Mouse (Mus musculus): ENCODE measurements around the gene Fam107b.

GRCm38 (mm10) chr2:3704311-3705162 lies 134.2 kb downstream of the Fam107b start:
- TF ChIP-seq POLR2A (IDR thresholded peaks at IDR 0.05; ENCODE audit: low read depth, low read length) (no peak), CTCF (IDR thresholded peaks at IDR 0.05; ENCODE audit: extremely low read depth, insufficient read length, insufficient replicate concordance, low read depth, low read length) (no peak)

All from small intestine, adult 2 months (tissue).